Mouse (Mus musculus) monocyte, adult 2 months (primary cell): ENCODE measurements around the gene Srrm4.
"Not testable (repeated sequence)": the region's sequence is repeated elsewhere in the genome, so short reads cannot be mapped to it uniquely, and the experiment has no call there.

Experiments
- DNase-seq, 2 experiments: peaks; one replicate each; pipeline ENCODE4 v3.0.0; 2022; ENCODE audit warnings: low spot score in 2 of 2, low read depth in 1 of 2

The Srrm4 gene

DNA sequence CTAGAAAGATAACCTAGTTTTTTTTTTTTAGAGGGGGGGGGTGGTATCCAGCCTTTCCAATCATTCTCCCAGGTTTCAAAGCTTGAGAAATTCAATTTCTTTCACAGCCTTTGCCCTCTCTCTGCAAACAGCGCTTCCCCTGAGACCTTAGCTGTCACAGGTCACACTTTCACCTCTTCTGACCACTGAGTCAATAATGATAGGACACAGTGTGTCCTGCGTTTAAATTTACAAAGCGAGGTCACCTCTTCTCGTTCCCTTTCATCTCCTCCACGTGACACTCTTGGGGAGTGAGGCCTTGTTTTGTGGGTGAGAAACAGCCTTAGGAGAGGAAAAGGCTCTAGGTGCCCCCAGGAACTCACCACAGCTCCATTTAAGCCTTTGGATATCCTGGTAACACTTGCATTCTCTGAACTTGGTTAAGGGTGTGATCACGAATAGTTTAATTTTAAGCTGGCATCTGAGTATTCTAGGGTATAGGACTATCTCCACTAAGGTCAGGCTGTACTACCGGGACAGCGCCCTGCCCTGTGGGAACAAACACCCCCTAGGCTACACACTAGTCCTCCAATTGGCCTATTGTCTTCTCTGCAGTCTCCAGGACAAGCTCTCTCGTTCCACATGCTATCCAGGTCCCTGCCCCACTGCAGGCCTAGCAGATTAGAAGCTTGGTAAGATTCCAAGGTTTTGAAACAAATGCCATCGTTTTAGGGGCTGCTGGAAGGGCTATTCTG lies 145.8 kb downstream of the Srrm4 start:
- DNase-seq, result no peak

GRCm38 (mm10) chr5:116444517-116444916 lies 147.1 kb downstream of the Srrm4 start:
- no peak for DNase-seq

DNA sequence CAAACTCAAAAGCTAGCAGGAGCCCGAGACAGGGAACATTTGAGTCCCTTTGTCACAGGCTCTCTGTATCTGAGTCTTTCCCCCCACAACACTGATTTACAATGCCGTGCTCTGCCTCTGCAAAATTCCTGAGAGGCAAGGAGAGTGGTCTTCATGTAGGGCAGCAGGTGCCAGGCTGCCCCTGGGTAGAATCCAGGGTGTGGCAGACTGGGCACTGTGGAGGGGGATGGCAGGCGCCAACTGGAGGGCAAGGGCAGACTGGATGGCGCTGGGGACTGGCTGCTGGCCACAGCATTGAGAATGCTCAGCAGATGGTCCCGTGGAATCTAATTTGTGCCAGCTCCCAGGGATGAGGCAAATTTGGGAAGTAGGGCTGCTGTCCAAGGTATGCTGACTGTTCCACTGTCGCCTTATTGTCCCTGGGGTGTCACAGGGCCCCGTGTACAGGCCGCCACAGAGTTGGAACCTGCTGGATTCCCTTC lies 148.1 kb downstream of the Srrm4 start:
- DNase-seq, result no peak

GRCm38 (mm10) chr5:116442697-116443458 lies 148.7 kb downstream of the Srrm4 start:
- no peak for DNase-seq

DNA sequence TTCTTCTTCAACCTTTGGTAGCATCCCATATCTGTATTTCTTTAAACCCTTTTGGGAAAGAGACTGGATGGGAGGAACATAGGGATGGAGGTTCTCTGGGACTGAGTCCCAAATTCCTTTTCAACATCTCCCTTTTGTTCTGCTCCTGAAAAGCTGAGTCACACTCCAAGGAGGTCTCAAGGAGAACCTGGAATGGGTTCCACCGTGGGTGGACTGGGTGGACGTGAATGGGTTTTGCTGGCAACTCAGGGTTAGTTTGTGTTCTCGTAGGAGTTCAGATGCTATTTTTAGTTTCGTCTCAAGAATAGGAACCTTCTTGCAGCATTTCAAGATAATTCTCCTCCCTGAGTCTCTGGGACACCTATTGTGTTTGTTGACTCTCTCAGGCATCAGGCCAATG lies 151.4 kb downstream of the Srrm4 start:
- no peak for DNase-seq

GRCm38 (mm10) chr5:116438328-116438727 lies 153.3 kb downstream of the Srrm4 start:
- no peak for DNase-seq

- DNase-seq, result no peak
Observed at GRCm38 (mm10) chr5:116436117-116436516, 155.5 kb downstream of the Srrm4 start.

DNA sequence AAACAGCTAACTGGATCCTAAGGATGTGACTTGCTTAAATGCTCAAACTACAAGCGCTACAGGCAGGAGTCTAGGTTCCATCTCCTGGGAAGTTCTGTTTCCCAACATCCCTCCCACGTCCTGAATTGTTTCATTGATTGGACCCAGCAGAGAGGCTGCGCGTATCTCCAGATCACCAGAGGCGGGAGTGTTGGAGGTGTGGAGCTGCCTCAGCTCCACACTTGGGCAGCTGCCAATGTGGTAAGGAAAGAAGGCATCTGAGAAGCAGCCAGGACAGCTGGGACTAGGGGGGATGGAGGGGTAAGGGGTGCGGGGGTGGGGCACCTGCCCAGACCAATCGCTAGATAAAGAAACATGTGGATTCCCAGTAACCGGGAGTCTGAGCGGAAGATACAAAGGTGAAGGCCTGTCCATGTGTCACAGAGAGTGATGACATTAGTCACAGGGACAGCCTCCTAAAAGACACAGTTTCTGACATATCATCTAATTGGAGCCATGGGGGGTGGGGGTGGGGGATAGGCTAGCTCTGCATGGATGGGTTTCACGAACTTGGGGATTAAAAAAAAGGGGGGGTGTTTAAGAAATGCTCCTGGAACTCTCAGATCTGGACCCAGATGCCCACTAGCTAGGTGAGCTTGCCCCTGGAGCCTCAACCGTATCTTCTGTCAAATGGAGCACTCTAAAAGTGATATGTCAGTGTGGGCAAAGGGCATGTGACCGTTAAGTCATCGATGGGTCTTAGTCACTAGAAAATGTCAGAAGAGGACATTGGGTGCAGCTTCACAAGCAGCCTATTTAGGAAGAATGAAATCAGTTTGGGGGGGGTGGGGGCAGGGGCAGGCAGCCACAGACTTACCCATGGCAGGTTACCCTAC lies 156.4 kb downstream of the Srrm4 start:
- DNase-seq, result no peak

- no peak for DNase-seq
Observed at GRCm38 (mm10) chr5:116432871-116433270, 158.7 kb downstream of the Srrm4 start.

DNA sequence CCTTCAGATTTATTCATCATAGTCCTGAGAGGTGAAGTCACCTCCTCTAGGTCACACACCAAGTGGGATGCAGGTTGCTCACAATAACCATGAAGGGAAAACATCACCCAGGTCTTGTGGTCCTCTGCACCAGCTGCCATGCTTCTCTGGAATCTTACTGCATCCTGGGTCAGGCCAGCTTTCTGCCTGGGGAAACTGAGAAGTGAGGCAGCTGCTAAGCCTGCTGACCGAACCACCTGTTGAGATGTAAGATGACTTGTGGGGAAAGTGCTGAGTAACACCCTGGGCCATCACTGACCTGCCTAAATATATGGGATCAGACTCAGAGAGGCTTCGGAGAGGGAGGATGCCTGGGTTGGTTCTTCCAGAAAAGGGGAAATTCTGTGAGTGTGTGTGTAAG lies 164.9 kb downstream of the Srrm4 start:
- DNase-seq, result no peak

GRCm38 (mm10) chr5:116425709-116426108 lies 165.9 kb downstream of the Srrm4 start:
- DNase-seq, result not testable (repeated sequence)

- DNase-seq, result no peak
Observed at GRCm38 (mm10) chr5:116425273-116425672, 166.3 kb downstream of the Srrm4 start.

- no peak for DNase-seq
Observed at GRCm38 (mm10) chr5:116423746-116424145, 167.9 kb downstream of the Srrm4 start.

- DNase-seq, result no peak
Observed at GRCm38 (mm10) chr5:116422699-116423201, 168.9 kb downstream of the Srrm4 start, which contains the start of gene Hspb8. Gene Hspb8 (minus strand): TSS chr5:116422864.

DNA sequence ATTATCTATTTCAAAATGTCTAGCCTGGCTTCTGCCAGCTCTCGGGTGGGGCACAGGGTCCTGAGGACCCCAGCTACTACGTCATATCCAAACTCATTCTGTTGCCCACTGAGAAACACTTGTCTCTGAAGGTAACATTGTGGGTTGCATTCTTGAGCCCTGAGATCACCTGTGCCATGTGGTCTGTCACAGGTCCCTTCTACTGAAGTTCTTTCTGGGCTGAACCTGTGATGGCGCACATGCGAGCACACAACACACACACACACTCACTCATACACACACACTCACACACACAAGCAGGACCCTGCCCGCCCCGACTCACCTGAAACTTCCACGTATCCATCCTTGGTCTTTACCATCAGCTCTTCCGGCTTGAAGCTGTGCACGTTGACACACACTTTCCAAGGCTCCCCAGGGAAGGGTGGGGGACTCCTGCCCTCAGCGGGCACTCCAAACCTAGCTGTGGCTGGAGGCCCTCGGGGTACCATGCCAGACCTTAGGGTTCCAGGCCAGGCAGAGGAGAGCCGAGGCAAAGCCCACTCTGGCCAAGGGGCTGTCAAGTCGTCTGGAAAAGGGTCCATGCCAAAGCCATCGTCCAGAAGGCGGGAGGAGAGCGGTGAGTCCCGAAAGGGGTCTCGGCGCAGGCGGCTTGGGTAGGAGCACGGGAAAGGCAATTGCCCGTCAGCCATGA lies 169.7 kb downstream of the Srrm4 start:
- DNase-seq, result no peak

DNA sequence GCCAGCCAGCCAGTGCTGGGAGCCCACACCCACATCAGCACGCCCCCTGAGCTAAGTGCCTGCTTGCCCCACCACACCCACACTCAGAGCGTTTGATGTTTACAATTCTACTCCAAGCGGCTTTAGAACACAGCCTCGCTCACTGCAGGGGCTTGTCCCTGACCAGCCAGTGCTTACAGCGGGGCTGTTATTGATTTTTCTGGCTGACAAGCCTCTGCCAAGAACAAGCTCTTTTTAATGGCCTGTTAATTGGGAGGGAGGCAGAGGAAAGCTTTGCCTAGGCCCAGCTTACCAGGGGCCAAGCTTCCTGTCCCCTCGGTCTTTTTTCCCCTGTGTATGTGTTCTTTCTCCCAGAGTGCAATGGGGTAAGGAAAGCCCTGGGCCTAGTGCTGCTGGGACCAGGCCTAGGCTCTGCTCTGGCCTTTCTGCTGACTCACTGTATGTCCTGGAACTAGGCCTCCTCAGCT lies 170.8 kb downstream of the Srrm4 start:
- no peak for DNase-seq

DNA sequence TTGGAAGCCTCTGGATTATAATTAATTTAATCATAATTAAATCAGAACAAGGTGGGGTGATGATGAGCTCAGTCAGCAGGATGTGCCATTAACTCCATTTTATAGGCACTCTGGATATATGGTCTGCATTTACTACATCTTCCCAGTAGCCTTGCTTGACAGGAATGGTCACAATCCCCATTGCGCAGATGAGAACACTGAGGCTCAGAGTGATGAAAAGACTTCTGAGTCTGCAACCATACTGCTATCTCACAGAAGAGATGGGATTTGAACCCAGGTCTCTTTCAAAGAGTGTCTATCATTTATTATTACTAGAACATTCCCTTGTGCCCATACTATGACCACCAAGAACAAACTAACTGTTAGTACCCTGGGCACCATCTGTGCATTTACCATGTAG lies 171.4 kb downstream of the Srrm4 start:
- DNase-seq, result no peak

DNA sequence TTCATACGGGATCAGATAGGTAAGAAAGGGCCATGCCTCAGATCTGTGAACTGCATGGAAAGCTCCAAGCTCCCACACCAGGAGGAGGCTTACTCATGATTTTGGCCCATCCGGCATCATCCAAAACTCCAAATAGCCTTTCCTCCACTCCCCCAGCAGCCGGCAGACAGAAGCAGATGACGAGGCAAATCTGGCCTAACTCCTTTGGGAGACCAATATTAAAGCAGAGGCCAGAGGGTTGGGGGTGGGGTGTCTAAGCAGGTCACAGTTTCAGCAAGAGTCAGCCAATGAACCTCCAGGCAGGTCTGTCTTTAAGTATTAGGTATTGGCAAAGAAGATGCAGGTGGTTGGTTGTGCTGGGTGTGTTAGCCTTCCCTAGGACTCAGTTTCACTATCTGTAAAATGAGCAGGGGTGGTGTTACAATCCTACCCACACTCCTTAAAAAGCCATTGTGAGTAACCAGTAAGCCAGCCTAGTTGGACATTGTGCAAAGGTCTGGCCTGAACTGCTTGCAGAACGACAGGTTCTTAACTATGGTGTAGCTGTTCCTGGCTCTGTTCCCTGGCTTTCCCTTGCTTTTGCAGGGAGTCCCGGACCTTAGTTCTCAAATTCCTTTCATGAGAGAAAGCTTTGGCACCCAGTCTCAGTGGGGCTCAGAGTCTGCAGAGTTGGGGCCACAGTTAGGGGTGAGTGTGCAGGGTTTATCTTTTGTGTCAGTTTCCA lies 172.1 kb downstream of the Srrm4 start:
- DNase-seq, result no peak

GRCm38 (mm10) chr5:116416208-116416607 lies 175.4 kb downstream of the Srrm4 start:
- DNase-seq, result no peak
